Mouse (Mus musculus) large intestine, adult 2 months (tissue): ENCODE results near the gene Fbn1. TPM values are rescaled to one million over a fixed set of nuclear protein-coding genes. Genes with fewer than 3 reads are reported as not detected.
"Not testable (repeated sequence)": the region's sequence is repeated elsewhere in the genome, so short reads cannot be mapped to it uniquely, and the experiment has no call there.

Experiments
- DNase-seq: peaks from one replicate; pipeline ENCODE4 v3.0.0-alpha.2; 2012; ENCODE audit warnings: low read depth, low spot score
- WGBS: fragments of 180-500 bp; shearing (Covaris S2); methylation state at CpG from one replicate; pipeline ENCODE4 v1.1.7; 2018; 5-methylcytosine and 5-hydroxymethylcytosine counted together
- polyA plus RNA-seq: library from polyadenylated mRNA; depleted of rRNA; stranded (reverse); fragments of >200 nt; gene quantifications from 2 replicates; pipeline ENCODE4 v1.2.3, GENCODE M21; 2012

Fbn1 gene
- polyA plus RNA-seq, 1 experiment: 4.2 TPM

DNA sequence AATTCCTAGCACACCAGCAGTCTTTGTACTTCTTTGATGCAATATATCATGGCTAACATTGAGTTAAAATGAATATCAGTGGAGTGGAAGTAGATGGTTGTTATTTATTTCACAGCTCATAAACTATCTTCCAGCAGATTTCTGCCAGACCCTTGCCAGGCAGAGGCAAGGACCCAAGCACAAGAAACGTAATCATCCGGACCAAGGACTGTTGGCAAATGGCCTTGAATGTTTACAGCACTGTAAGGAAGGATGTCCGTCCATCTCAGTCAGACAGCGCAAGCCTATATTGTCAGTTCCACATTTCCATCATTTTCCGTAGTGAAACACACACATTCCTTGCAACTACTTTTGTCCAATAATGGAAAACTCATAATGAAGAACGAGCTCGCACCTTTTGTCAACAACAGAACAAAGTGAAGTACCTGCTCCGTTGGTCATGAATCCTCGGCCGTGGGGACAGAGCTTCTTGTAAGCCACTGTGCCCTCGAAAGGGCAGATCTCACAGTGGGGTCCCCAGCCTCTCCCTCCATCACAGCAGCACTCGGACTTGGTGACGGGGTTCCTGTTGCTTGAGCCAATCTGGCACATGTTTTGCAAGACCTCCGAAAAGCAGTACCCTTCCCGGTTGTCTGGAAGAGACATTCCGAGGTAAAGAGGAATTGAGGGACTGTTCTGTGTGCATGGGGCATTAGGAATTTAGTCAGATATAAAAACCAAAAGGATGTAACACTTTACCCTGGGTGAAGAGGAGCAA lies 193.4 kb downstream of the Fbn1 start:
- DNase-seq: no peak
- WGBS: 85% methylated on average over 16 of the region's 16 CpGs

DNA sequence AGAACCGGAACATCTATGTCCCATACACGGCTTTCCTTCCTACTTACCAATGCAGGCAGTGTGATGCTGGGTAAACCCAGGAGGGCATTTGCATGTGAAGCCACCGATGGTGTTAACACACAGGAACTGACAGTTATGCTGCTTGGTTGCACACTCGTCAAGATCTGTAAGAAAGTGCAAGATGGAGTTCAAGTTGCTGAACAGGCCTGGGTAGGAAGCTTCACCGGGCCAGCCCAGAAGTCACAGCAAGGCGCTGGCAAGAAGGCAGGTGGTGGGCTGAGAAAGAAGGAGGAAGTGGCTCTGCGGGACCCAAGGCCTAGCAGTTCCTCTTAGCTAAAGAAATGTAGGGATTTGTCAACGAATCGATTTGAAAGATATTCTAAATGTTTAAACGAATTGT lies 198.1 kb downstream of the Fbn1 start:
- no peak for DNase-seq
- WGBS: 83% methylated on average over 10 of the region's 10 CpGs

DNA sequence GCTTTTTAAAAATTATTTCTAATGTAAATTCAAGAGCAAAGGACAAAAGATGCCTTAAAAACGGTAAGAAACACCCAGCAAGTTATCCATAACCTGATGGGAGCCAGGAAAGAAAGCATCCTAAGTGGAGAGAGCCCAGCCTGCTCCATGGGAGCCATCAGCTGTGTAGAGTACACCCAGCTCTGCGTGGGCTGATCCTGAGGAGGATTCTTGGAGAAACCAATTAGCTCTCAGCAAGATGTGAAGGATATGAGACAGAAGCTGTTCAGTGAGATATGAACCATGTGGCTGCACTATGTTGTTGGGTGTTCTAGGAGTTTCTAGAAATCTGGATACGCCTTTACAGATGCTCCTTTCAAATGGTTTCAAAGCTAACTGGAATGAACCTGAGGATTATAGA lies 202.1 kb downstream of the Fbn1 start:
- 79% methylated on average over 3 of the region's 3 CpGs for WGBS
- no peak for DNase-seq

DNA sequence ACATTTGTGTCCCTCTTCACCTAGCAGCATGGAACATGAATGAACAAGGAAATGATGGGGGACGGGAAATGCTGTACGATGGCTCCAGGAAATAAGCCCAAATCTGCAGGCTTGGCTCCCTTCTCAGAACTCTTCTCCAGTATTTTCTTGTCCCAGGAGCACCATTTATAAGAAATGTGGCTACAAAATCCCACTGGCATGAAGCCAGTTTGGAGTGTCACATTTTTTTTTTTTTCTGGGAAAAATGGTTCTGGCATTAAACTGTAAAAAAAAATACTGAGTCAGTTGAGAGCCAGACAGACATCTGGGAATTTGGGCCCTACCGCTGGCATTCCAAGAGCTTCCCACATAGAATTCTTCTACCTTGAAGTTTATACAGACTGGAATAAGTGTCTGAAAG lies 203.0 kb downstream of the Fbn1 start:
- 80% methylated on average over 3 of the region's 3 CpGs for WGBS
- no peak for DNase-seq

DNA sequence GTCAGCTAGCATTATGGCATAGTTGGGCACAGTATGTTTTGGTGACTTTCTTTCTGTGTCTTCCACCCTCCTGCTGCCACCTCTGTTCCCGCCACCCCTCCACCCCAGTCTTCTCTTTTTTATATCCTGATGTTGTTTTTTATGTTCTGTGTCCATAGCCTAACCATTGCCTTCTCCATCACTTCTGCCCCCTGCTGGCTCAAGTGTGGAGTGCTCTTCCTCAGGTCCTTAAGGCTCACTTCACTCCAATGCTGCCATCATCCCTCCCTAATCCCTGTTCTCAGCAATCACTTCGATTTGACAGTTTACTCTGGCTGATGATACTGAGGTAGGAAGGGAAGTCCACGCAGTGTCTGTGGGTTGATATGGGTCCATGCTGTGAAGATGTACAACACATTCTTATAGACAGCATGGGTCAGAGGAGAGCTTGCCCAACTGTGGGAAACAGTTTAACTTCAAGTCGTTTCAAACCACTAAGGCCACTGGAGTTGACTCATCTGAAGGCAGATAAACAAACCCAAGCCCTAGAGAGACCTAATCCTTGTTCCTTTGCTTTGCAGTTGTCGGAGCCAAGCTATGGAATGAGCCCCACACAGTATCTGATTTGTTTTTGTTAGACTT lies 203.9 kb downstream of the Fbn1 start:
- WGBS: 67% methylated on average over 5 of the region's 5 CpGs
- no peak for DNase-seq

DNA sequence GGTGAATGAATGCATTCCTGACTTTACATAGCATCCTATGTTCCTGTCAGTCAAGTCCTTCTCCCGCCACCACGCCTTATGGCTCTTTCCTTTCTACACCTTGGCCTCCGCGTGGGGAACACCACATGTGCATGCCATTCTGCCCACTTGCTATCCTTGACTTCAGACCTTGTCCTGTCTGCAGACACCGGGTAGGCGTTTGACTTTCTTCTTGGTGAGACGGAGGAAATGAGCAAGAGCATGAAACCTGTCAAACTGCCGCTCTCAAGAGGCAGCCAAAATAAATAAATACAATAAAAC lies 205.2 kb downstream of the Fbn1 start:
- 58% methylated on average over 8 of the region's 8 CpGs for WGBS
- no peak for DNase-seq

DNA sequence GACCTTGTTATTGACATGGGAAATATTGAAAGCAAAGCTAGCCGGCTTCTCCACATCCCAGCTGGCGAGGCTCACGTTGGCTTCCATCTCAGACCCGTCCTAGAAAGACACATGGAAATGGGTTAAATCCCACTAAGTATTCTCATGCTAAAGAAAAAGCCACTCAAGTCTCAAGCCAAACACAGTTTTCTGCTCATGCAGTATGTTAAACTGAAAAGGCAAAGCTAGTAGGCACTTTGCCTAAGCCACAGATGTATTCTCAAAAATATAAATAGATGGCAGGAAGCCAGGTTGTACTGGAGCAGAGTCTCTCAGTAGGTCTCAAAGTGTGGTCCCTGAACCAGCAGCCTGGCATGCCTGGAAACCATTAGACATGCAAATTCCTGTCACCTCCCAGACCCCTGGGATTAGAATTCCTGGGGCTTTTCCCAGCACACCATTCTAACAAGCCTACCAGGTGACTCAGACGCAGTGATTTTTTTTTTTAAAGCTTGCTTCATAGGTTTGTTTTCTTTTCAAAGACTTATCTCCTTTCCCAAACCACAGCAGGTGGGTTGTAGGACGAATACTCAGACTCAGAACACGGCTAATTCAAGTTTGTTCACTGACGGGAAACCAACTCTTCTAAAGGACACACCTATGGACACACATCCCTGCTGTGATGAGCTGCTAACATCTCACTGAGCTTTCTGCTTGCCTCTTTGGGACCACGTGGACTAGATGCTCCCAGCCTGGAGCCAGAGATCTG lies 205.7 kb downstream of the Fbn1 start:
- no peak for DNase-seq
- 68% methylated on average over 9 of the region's 9 CpGs for WGBS

DNA sequence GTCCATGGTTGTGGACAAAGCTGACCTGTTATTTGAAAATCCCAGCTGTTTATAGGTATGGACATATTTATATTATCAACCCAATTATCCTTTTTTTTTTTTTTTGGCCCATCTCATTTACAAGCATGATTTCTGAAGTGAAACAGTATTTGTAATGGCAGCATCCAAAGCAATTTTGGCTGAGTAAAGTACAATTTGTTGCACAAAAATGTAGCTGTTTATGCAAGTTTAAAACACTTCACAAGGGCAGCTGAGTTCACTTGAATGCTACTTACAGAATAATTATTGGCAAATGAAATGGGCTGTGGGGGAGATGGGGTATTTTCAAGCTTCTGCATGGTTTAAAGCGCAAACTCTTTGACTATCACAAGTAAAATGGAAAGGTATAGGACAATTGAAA lies 209.0 kb downstream of the Fbn1 start:
- no peak for DNase-seq
- 83% methylated on average over 1 of the region's 1 CpGs for WGBS

DNA sequence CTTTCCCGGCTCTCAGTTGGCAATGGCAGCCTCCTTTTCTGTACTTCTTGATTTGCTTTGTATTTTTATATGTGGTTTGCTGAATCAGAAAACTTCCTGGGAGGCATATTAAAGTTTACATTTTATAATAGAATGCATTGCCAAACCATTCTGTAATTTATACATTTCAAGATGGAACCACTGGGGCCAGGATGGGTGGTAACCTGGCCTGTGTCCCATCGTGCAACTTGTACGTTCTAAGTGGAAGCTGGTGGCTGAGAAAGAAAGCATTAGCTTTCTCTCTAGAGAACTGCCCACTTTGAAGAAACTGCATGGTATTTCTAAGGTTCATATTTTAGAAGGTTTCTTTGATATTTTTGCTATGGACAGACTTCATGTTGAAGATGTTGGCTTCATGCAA lies 212.3 kb downstream of the Fbn1 start:
- 82% methylated on average over 3 of the region's 3 CpGs for WGBS
- DNase-seq: no peak

DNA sequence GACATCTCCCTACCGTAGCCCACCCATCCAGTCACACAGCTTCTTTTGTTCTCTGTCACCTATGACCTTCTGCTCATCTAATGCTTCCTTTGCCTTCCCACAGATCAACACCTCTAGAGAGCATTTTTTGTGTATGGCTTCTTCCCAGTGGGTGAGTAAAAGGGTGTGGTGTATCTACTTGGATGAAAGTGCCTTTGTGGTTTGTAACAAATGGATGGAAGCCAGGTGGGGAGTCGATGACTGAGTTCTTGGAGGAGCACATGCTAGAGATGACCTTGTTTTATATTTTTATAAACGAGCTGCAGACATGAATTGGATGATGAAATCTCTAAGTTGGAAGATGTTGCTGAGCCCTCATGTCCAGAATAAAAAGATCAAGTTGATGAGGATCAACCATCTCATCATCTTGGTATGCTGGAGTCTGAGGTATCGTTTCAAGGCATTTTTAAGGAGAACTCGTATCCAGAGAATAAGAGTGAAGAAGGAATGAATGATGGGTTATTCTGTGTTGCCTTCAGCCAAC lies 213.8 kb downstream of the Fbn1 start:
- no peak for DNase-seq
- 70% methylated on average over 5 of the region's 5 CpGs for WGBS

DNA sequence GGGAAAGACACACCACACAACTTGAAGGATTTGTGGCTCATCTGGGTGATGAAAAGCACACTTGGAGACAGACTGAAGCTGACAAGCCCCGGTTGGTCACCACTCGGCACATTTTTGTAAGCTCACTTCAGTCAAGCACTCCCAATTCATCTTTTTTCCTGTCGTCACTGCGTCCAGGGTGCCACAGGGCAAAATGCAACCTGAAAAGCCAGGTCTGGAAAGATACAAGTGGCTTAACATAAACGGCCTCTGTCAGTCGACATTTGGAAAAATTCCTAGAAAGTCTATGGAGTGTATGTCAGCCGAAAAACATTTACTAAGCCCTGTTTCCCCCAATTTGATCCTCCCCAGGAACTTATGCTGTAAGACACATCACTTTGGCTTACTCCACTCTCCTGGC lies 215.2 kb downstream of the Fbn1 start:
- WGBS: 83% methylated on average over 7 of the region's 7 CpGs
- DNase-seq: no peak

DNA sequence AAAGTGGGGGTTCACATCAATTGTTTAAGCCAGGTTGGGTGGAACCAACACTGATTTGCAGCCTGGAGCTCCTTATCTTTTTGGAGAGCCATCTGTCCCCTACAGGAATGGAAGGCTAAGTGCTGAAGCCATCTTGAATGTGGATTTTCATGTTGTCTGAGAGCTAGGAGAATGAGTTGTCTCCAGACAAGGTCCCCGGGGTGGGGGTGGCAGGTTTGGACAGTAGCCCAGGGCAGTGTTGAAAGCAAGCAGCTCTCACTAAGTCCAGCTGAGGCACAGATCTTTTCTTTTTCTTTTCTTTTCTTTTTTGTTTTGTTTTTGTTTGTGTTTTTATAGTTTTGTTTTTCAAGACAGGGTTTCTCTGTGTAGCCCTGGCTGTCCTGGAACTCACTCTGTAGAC lies 216.7 kb downstream of the Fbn1 start:
- DNase-seq: no peak
- WGBS: 61% methylated on average over 1 of the region's 1 CpGs

DNA sequence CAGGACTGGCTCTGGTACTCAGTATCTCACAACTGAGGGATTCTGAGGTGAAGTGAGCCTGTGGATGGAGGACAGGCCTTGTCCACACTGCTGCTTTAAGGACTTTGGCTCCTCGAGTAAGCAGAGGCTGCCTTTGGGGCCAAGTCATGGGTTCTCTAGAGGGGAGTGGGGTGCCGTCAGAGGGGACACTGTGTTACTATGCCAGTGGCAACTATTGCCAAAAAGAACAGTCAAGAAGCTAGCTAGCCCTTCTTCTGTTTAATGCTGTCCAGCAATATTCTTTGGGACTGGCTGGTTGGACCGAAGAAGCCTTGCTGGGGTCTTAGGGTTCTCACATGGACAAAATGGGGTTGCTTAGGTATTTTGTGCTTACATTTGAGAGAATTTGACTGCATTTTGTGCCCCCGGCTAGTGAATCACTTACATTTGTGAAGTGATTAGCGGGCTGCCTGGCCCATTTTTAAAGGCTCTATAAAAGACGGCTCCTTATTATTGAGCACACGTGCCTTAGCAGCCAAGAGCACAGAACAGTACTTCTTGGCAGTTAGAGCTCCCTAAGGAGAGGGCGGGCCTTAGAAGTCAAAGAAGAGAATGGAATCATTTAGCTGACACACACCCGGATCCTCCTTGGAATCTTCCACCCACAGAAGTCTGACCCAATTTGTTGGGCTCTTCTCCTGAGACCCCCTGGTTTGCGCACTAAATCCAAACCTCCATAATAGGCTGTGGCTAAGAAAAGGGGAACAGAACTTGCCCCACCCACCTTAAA lies 217.4 kb downstream of the Fbn1 start:
- DNase-seq: no peak
- 73% methylated on average over 10 of the region's 10 CpGs for WGBS

DNA sequence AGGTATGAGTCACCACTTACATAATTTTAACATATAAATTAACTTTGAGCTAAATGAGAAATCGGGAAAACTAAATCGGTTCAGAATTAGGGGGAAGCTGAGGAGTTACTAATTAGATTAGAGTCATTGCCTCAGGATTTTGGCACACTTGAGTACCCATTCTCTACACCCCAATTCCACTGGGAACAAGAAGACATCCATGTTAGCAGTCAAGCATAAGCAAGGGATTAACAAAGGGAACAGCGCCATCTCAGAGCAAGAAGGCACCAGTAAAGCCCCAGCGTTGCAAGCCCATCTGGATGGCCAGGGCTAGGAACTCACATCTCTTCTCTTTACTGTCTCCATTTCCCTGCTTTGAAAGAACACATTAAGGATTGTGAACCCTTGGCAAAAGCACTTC lies 222.0 kb downstream of the Fbn1 start:
- 85% methylated on average over 4 of the region's 4 CpGs for WGBS
- no peak for DNase-seq

DNA sequence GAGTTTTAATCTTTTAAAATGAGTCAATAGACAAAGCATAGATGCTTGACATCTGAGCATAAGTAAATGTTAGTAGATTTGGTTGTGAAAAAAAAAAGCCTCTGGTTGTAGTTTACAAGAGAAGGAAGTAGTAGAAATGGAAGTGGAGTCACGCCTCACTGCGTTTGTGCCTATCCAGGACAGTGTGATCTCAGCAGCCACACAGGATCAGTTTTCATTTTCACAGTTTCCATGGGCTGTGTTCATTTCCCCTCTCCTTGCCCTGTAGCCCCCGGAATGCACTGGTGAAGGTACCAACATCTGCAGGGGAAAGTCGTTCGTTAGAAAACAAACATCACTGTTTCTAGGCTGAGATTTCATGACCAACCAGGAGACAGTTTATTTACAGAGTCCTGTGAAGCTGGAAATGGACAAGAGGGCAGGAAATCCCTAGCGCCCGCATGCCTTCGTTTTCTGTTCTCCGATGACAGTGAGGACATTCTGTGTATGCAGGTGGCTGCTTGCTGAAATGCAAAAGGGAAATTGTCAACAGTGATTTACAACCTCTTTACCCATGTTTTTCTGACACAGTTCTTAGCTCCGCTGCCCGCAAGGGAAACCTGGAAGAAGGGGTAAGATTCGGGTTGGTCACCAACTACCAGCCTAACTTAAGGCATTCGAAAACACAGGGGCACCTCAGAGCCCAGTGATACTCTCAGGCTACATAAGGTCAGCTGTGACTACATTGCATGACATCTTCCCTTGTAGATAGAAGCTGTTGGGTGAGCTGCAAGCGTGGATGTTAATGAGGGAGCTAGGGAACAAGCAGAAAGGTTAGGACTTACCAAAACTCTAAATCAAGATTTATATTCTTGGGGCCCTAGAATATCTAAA lies 225.2 kb downstream of the Fbn1 start:
- 20% methylated on average over 14 of the region's 14 CpGs for WGBS
- no peak for DNase-seq

DNA sequence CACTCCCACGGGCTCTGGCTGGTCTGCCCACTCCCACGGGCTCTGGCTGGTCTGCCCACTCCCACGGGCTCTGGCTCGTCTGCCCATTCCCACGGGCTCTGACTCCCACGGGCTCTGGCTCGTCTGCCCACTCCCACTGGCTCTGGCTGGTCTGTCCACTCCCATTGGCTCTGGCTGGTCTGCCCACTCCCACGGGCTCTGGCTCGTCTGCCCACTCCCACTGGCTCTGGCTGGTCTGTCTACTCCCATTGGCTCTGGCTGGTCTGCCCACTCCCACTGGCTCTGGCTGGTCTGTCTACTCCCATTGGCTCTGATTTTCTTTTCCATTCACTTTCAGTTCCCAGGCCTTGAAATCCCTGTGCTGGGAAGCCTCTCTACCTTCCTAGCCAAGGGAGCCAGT lies 227.8 kb downstream of the Fbn1 start:
- DNase-seq: not testable (repeated sequence)
- WGBS: 88% methylated on average over 9 of the region's 9 CpGs

DNA sequence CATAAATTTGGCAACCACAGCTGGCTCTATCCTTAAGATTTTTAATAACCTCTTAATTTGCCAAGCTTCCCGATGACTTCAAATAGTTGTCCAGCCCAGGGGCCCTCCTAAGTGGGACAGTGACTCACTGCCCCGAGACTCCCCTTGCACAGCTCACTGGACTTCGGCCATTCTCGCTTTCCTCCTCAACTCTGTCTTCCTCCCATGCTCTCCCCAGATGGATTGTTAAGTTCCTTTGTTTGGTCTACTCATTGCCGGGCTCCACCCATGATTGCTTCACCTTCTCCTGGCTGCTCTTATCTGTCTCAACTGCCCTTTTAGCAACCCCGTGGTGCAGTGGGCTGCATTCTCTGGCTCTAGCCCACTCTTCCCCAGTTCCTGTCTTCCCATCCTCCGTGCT lies 229.3 kb downstream of the Fbn1 start:
- 9% methylated on average over 7 of the region's 7 CpGs for WGBS
- DNase-seq: no peak

DNA sequence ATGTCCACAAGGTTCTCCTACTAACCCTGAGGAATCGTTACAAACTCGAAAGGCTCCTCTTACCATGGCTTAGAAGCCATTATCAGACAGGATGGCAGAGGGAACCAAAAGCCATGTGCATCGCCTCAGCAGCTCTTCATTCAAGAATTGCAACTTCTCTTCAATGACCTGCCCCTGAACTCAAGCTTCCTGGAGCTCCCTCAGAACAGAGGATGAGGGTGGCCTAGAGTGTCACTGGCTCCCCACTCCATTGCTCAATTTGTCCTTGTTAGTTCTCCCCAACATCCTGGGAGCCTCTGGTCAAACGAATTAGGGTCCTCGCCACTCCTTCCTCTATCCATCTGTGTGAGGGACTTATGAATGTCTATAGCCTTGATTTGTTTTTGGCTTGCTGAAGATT lies 231.1 kb downstream of the Fbn1 start:
- 84% methylated on average over 5 of the region's 5 CpGs for WGBS

DNA sequence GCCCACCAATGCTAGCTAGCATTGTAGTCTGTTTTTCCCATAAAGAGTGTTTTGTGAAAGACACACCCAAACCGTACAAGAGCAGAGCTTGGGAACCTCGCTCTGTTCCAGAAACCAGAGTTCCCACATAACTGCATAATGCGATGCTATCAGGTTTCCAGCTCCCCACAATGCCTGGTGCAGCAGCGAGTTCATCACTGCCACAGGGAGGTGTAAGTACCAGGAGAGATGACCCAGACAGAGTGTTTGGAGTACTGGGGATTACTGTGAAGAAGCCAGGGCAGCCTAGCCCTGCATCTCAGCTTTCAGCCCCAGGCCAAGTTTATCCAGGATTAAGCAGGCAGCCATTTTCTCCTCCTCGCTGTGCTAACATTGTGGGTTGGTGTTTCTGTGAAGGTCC lies 232.2 kb downstream of the Fbn1 start:
- WGBS: 67% methylated on average over 5 of the region's 5 CpGs
- DNase-seq: no peak

More for the DNA sequence above, 231.1 kb downstream of the Fbn1 start:
- no peak for DNase-seq
